Mouse (Mus musculus) CH12.LX (cell line): Measurements from ENCODE around the gene Fah. TPM values are rescaled to one million over a fixed set of nuclear protein-coding genes. Genes with fewer than 3 reads are reported as not detected.

Experiments used
- DNase-seq: peaks from one replicate; pipeline ENCODE4 v3.0.0-alpha.2; 2013; ENCODE audit errors: extremely low read depth
- H3K27ac ChIP-seq: 2 replicates; pipeline ENCODE4 v1.5.1; 2012; ENCODE audit warnings: low read depth, mild to moderate bottlenecking, control low read depth, moderate library complexity; ENCODE audit not compliant: insufficient read depth
- H3K27me3 ChIP-seq: replicated peaks from 2 replicates; pipeline ENCODE3; 2012; ENCODE audit warnings: inconsistent platforms
- H3K36me3 ChIP-seq, 2 experiments: replicated peaks in 1 of 2; 2 replicates each; pipeline versions ENCODE3 to v1.6.1; 2012; ENCODE audit warnings: inconsistent platforms in 1 of 2, low read length in 1 of 2, mild to moderate bottlenecking in 1 of 2, mixed read lengths in 1 of 2, moderate library complexity in 1 of 2; ENCODE audit not compliant: control insufficient read depth in 1 of 2, insufficient read depth in 1 of 2
- H3K4me1 ChIP-seq, 2 experiments: 2 replicates each; pipeline ENCODE4 v1.6.1; 2012; ENCODE audit warnings: inconsistent platforms in 1 of 2, moderate library complexity in 1 of 2; ENCODE audit not compliant: insufficient read depth in 2 of 2, control insufficient read depth in 1 of 2
- H3K4me2 ChIP-seq: 2 replicates; pipeline ENCODE4 v1.6.1; 2012; ENCODE audit warnings: low read depth, mild to moderate bottlenecking, control low read depth; ENCODE audit not compliant: poor library complexity, insufficient read depth, severe bottlenecking
- H3K4me3 ChIP-seq, 3 experiments: fragments of 150-350 bp in 1 of 3; sonication (generic) in 1 of 3; replicated peaks in 1 of 3; 2 replicates each; pipeline versions ENCODE3 to v1.5.1; 2011 to 2012; ENCODE audit warnings: low read depth in 2 of 3, low read length in 2 of 3, mild to moderate bottlenecking in 2 of 3, moderate library complexity in 2 of 3, control low read depth in 1 of 3, improper control_type of control experiment in 1 of 3, inconsistent platforms in 1 of 3, mixed read lengths in 1 of 3; ENCODE audit not compliant: poor library complexity in 1 of 3
- H3K79me2 ChIP-seq: replicated peaks from 2 replicates; pipeline ENCODE4 v1.6.1; 2012; ENCODE audit warnings: mild to moderate bottlenecking, moderate library complexity; ENCODE audit not compliant: control insufficient read depth, poor library complexity, insufficient read depth, severe bottlenecking; ENCODE audit errors: extremely low read depth
- H3K9ac ChIP-seq: 2 replicates; pipeline ENCODE4 v1.6.1; 2012; ENCODE audit warnings: low read depth, mild to moderate bottlenecking, control low read depth, moderate library complexity; ENCODE audit not compliant: insufficient read depth
- H3K9me3 ChIP-seq: replicated peaks from 2 replicates; pipeline ENCODE3; 2012; ENCODE audit warnings: low read length, inconsistent platforms, mixed read lengths
- BHLHE40 ChIP-seq: IDR thresholded peaks from 2 replicates; pipeline ENCODE4 v1.6.1; 2011; ENCODE audit warnings: mild to moderate bottlenecking, low read depth, low read length, improper control_type of control experiment
- CTCF ChIP-seq, 2 experiments: IDR thresholded peaks in 1 of 2; conservative IDR thresholded peaks in 1 of 2; 2 replicates each; pipeline ENCODE4 v1.5.1; 2011 to 2012; ENCODE audit warnings: low read depth in 2 of 2, low read length in 2 of 2, improper control_type of control experiment in 1 of 2, inconsistent platforms in 1 of 2, mild to moderate bottlenecking in 1 of 2, moderate library complexity in 1 of 2
- E2F4 ChIP-seq: IDR thresholded peaks from 2 replicates; pipeline ENCODE4 v1.6.1; 2011; ENCODE audit warnings: low read depth, low read length, improper control_type of control experiment; ENCODE audit not compliant: insufficient replicate concordance
- EP300 ChIP-seq: IDR thresholded peaks from 2 replicates; pipeline ENCODE4 v1.6.1; 2011; ENCODE audit warnings: low read length, improper control_type of control experiment
- HCFC1 ChIP-seq: IDR thresholded peaks from 2 replicates; pipeline ENCODE4 v1.6.1; 2012; ENCODE audit warnings: low read depth, mild to moderate bottlenecking, inconsistent platforms, low read length, improper control_type of control experiment
- IRF4 ChIP-seq: IDR thresholded peaks from 2 replicates; pipeline ENCODE4 v1.6.1; 2014; ENCODE audit warnings: low read depth, mild to moderate bottlenecking, inconsistent platforms, low read length, improper control_type of control experiment
- JUN ChIP-seq: IDR thresholded peaks from 2 replicates; pipeline ENCODE4 v1.6.1; 2011; ENCODE audit warnings: low read depth, mild to moderate bottlenecking, low read length, improper control_type of control experiment, moderate library complexity; ENCODE audit not compliant: insufficient read depth
- MAX ChIP-seq: IDR thresholded peaks from 2 replicates; pipeline ENCODE4 v1.6.1; 2011; ENCODE audit warnings: low read length, improper control_type of control experiment
- MAZ ChIP-seq: IDR thresholded peaks from 2 replicates; pipeline ENCODE4 v1.6.1; 2012; ENCODE audit warnings: low read depth, mild to moderate bottlenecking, inconsistent platforms, low read length, improper control_type of control experiment, moderate library complexity
- MEF2A ChIP-seq: IDR thresholded peaks from 2 replicates; pipeline ENCODE4 v1.6.1; 2014; ENCODE audit warnings: low read depth, mild to moderate bottlenecking, inconsistent platforms, low read length, improper control_type of control experiment, borderline replicate concordance
- MYC ChIP-seq: IDR thresholded peaks from 2 replicates; pipeline ENCODE4 v1.6.1; 2011; ENCODE audit warnings: low read depth, mild to moderate bottlenecking, improper control_type of control experiment, low read length
- NELFE ChIP-seq: IDR thresholded peaks from 2 replicates; pipeline ENCODE4 v1.6.1; 2011; ENCODE audit warnings: low read depth, low read length, improper control_type of control experiment
- NRF1 ChIP-seq: IDR thresholded peaks from 2 replicates; pipeline ENCODE4 v1.6.1; 2014; ENCODE audit warnings: low read depth, mild to moderate bottlenecking, inconsistent platforms, low read length, improper control_type of control experiment, moderate library complexity
- POLR2AphosphoS2 ChIP-seq: IDR thresholded peaks from 2 replicates; pipeline ENCODE4 v1.6.1; 2011; ENCODE audit warnings: low read depth, low read length, improper control_type of control experiment
- RAD21 ChIP-seq: IDR thresholded peaks from 2 replicates; pipeline ENCODE4 v1.6.1; 2011; ENCODE audit warnings: low read depth, mild to moderate bottlenecking, low read length, improper control_type of control experiment, moderate library complexity
- RCOR1 ChIP-seq: conservative IDR thresholded peaks from 2 replicates; pipeline ENCODE4 v1.6.1; 2012; ENCODE audit warnings: low read depth, mild to moderate bottlenecking, inconsistent platforms, low read length, improper control_type of control experiment
- SIN3A ChIP-seq: IDR thresholded peaks from 2 replicates; pipeline ENCODE4 v1.6.1; 2012; ENCODE audit warnings: low read length, improper control_type of control experiment, inconsistent platforms
- SMC3 ChIP-seq: IDR thresholded peaks from 2 replicates; pipeline ENCODE4 v1.6.1; 2011; ENCODE audit warnings: low read depth, low read length, improper control_type of control experiment
- TBP ChIP-seq: conservative IDR thresholded peaks from 2 replicates; pipeline ENCODE4 v1.6.1; 2011; ENCODE audit warnings: low read depth, low read length, improper control_type of control experiment
- TCF12 ChIP-seq: IDR thresholded peaks from 2 replicates; pipeline ENCODE4 v1.6.1; 2014; ENCODE audit warnings: low read depth, mild to moderate bottlenecking, inconsistent platforms, low read length, improper control_type of control experiment
- USF1 ChIP-seq: IDR thresholded peaks from 2 replicates; pipeline ENCODE4 v1.6.1; 2014; ENCODE audit warnings: low read depth, mild to moderate bottlenecking, inconsistent platforms, low read length, improper control_type of control experiment
- ZC3H11A ChIP-seq: IDR thresholded peaks from 2 replicates; pipeline ENCODE4 v1.6.1; 2012; ENCODE audit warnings: low read depth, mild to moderate bottlenecking, inconsistent platforms, low read length, improper control_type of control experiment
- ZMIZ1 ChIP-seq: IDR thresholded peaks from 2 replicates; pipeline ENCODE4 v1.6.1; 2012; ENCODE audit warnings: low read depth, mild to moderate bottlenecking, inconsistent platforms, low read length, improper control_type of control experiment
- ZNF384 ChIP-seq: IDR thresholded peaks from 2 replicates; pipeline ENCODE4 v1.6.1; 2012; ENCODE audit warnings: low read depth, low read length, improper control_type of control experiment, inconsistent platforms
- dilution Hi-C: fragments of 300-500 bp; cut with MboI; formaldehyde crosslinking; loops from 2 replicates; pipeline ENCODE4 v1.14.3; 2020; ENCODE audit warnings: low sequenced_read_pairs; ENCODE audit not compliant: extremely low pct_unique_long_range_greater_than_20kb, extremely low pct_ligation_motif_present
- in situ Hi-C: fragments of 300-500 bp; cut with MboI; formaldehyde crosslinking; loops from 3 replicates; pipeline ENCODE4 v1.14.3; 2019; ENCODE audit warnings: low sequenced_read_pairs, low pct_ligation_motif_present, low pct_unique_long_range_greater_than_20kb, mixed read lengths
- polyA plus RNA-seq: library from polyadenylated mRNA; unstranded; fragments of >175 nt; gene quantifications from 2 replicates; pipeline ENCODE4 v1.2.1, GENCODE M21; 2012; ENCODE audit warnings: low read depth; ENCODE audit not compliant: insufficient read length
- total RNA-seq, 2 experiments: library from RNA; depleted of rRNA; stranded (reverse); fragments of 300-350 nt in 1 of 2; fragments of >200 nt in 1 of 2; gene quantifications; 2 replicates each; pipeline ENCODE4 v1.2.3; 2012 to 2014

The Fah gene
- total and polyA plus RNA-seq, 3 experiments = 128 to 203 (median 167) TPM

- TF ChIP-seq JUN (no peak), MYC (no peak), E2F4 (no peak), IRF4 (no peak), EP300 (no peak), POLR2AphosphoS2 (no peak), ZMIZ1 (no peak), USF1 (no peak), TCF12 (no peak), ZNF384 (no peak), RCOR1 (no peak), SMC3 (no peak), HCFC1 (no peak), MAX (no peak), RAD21 (no peak), CTCF (conservative IDR thresholded peaks at IDR 0.05 in 1 of 2, IDR thresholded peaks at IDR 0.05 in 1 of 2; ENCODE audit: low read depth in 2 of 2, low read length in 2 of 2) (no peak), BHLHE40 (no peak), NRF1 (no peak)
- peaks cover 7 to 55% of the 10 kb centered on the region in 2 experiments for H3K36me3 ChIP-seq
- no peak for DNase-seq
- H3K4me2 ChIP-seq = no peak overlapping the region
- H3K27me3 ChIP-seq = no peaks in the 10 kb centered on the region
- peaks cover 17% of the 10 kb centered on the region for H3K79me2 ChIP-seq
- H3K4me1 ChIP-seq = peaks cover 0 to 12% of the 10 kb centered on the region in 2 experiments; a peak in 1 of 4 replicates
- no peak overlapping the region for H3K9ac ChIP-seq
- H3K27ac ChIP-seq = no peak overlapping the region
- no peaks in the 10 kb centered on the region for H3K9me3 ChIP-seq
- in situ Hi-C loops = no loop called here
- H3K4me3 ChIP-seq = no peak overlapping the region
- dilution Hi-C loops = no loop called here
These were observed 44.9 kb upstream of the Fah start for GRCm38 (mm10) chr7:84651303-84651986.

GRCm38 (mm10) chr7:84649016-84649415 lies 42.5 kb upstream of the Fah start:
- Histone ChIP-seq H3K4me1 (peaks cover 0 to 4% of the 10 kb centered on the region in 2 experiments; a peak in 1 of 4 replicates), H3K9ac (no peak overlapping the region), H3K27ac (no peak overlapping the region), H3K36me3 (peaks cover 7 to 48% of the 10 kb centered on the region in 2 experiments), H3K9me3 (no peaks in the 10 kb centered on the region), H3K4me2 (no peak overlapping the region), H3K79me2 (peaks cover 14% of the 10 kb centered on the region), H3K4me3 (no peak overlapping the region), H3K27me3 (no peaks in the 10 kb centered on the region)
- in situ Hi-C loops (no loop called here), dilution Hi-C loops (no loop called here)
- TF ChIP-seq MAZ (no peak), POLR2AphosphoS2 (no peak), EP300 (no peak), TBP (no peak), ZNF384 (no peak), JUN (no peak), SIN3A (no peak), MEF2A (no peak), ZC3H11A (no peak), NELFE (no peak)
- DNase-seq = no peak
